Mouse (Mus musculus) testis, adult 2 months (tissue): ENCODE data around the gene Tmem107.

Experiments
- CTCF ChIP-seq: fragments of 200-500 bp; IDR thresholded peaks from 2 replicates; pipeline ENCODE4 v1.5.1; 2012; ENCODE audit warnings: low read depth, mild to moderate bottlenecking, inconsistent platforms, low read length, moderate library complexity; ENCODE audit not compliant: control insufficient read depth, insufficient read depth, insufficient replicate concordance
- POLR2A ChIP-seq: fragments of 200-500 bp; IDR thresholded peaks from 2 replicates; pipeline ENCODE4 v1.6.1; 2012; ENCODE audit warnings: low read depth, mild to moderate bottlenecking, inconsistent platforms, low read length, moderate library complexity; ENCODE audit not compliant: control insufficient read depth

GRCm38 (mm10) chr11:69052824-69053421 lies 17.7 kb upstream of the Tmem107 start:
- TF ChIP-seq POLR2A (no peak), CTCF (no peak)
